Mouse (Mus musculus): ENCODE measurements around the gene Defb22.

The Defb22 gene

GRCm38 (mm10) chr2:152490038-152490437 is at the start of gene Defb22:
Gene Defb22 (minus strand): TSS chr2:152490138.
- no peak for DNase-seq (ENCODE audit: low spot score)

GRCm38 (mm10) chr2:152517981-152518380 is 28.0 kb upstream of the Defb22 start, which contains the start of gene Defb28:
Gene Defb28 (plus strand): TSS chr2:152518255.
- DNase-seq (ENCODE audit: low spot score): no peak

- DNase-seq (ENCODE audit: low spot score): no peak
These were observed 26.1 kb upstream of the Defb22 start for GRCm38 (mm10) chr2:152516084-152516483.

GRCm38 (mm10) chr2:152511592-152511991 is 21.7 kb upstream of the Defb22 start, which contains the start of gene Defb26:
Gene Defb26 (minus strand): TSS chr2:152511692.
- DNase-seq (ENCODE audit: low spot score): no peak

GRCm38 (mm10) chr2:152503950-152504349 is 14.0 kb upstream of the Defb22 start:
- DNase-seq (ENCODE audit: low spot score): no peak

- no peak for DNase-seq (ENCODE audit: low spot score)
These were observed 10.9 kb upstream of the Defb22 start for GRCm38 (mm10) chr2:152500863-152501229.

GRCm38 (mm10) chr2:152500204-152500862 is 10.4 kb upstream of the Defb22 start:
- DNase-seq (ENCODE audit: low spot score): no peak

GRCm38 (mm10) chr2:152498020-152498419 is 8.1 kb upstream of the Defb22 start:
- no peak for DNase-seq (ENCODE audit: low spot score)

- DNase-seq (ENCODE audit: low spot score): no peak
These were observed 3.2 kb upstream of the Defb22 start for GRCm38 (mm10) chr2:152493151-152493550.

GRCm38 (mm10) chr2:152487024-152487423 is 2.9 kb downstream of the Defb22 start:
- peak; percentile 64 for DNase-seq (ENCODE audit: low spot score)

- DNase-seq (ENCODE audit: low spot score): no peak
These were observed 8.2 kb downstream of the Defb22 start for GRCm38 (mm10) chr2:152481726-152482125.

- DNase-seq (ENCODE audit: low spot score): no peak
These were observed 9.1 kb downstream of the Defb22 start for GRCm38 (mm10) chr2:152480881-152481280.

GRCm38 (mm10) chr2:152476763-152477162 is 13.2 kb downstream of the Defb22 start, which contains the start of gene Defb20:
Gene Defb20 (plus strand): TSS chr2:152477063.
- no peak for DNase-seq (ENCODE audit: low spot score)

GRCm38 (mm10) chr2:152472434-152472833 is 17.5 kb downstream of the Defb22 start:
- DNase-seq (ENCODE audit: low spot score): no peak

GRCm38 (mm10) chr2:152470973-152471372 is 19.0 kb downstream of the Defb22 start:
- DNase-seq (ENCODE audit: low spot score): no peak

GRCm38 (mm10) chr2:152464570-152465150 is 25.3 kb downstream of the Defb22 start, which contains the start of gene Defb23:
Gene Defb23 (minus strand): TSS chr2:152464620.
- no peak for DNase-seq (ENCODE audit: low spot score)

GRCm38 (mm10) chr2:152459241-152459640 is 30.7 kb downstream of the Defb22 start:
- no peak for DNase-seq (ENCODE audit: low spot score)

GRCm38 (mm10) chr2:152452101-152452781 is 37.7 kb downstream of the Defb22 start:
- DNase-seq (ENCODE audit: low spot score): no peak

GRCm38 (mm10) chr2:152450241-152450640 is 39.7 kb downstream of the Defb22 start:
- peak; percentile 83 for DNase-seq (ENCODE audit: low spot score)

- DNase-seq (ENCODE audit: low spot score): no peak
These were observed 42.5 kb downstream of the Defb22 start for GRCm38 (mm10) chr2:152447461-152447860.

- no peak for DNase-seq (ENCODE audit: low spot score)
These were observed 43.3 kb downstream of the Defb22 start for GRCm38 (mm10) chr2:152446642-152447041.

GRCm38 (mm10) chr2:152443281-152443680 is 46.7 kb downstream of the Defb22 start:
- DNase-seq (ENCODE audit: low spot score): no peak

- DNase-seq (ENCODE audit: low spot score): no peak
These were observed 47.6 kb downstream of the Defb22 start for GRCm38 (mm10) chr2:152442322-152442721.
